Mouse (Mus musculus) urinary bladder, postnatal 36 days (tissue): ENCODE measurements at regions not wholly inside any gene's neighbourhood (a gene's known extent, or its start where the extent isn't known, plus 50 kb on each side); places are given as distances from the start of the nearest gene placed in this dataset.
A peak's percentile ranks its signal among the peaks of the same experiment; 100 is the strongest.
"Not testable (repeated sequence)": the region's sequence is repeated elsewhere in the genome, so short reads cannot be mapped to it uniquely, and the experiment has no call there.

ENCODE experiments used
- DNase-seq, 2 experiments: peaks; one replicate each; pipeline ENCODE4 v3.0.0; 2022; ENCODE audit warnings: low spot score in 2 of 2, mixed read lengths in 1 of 2

DNA sequence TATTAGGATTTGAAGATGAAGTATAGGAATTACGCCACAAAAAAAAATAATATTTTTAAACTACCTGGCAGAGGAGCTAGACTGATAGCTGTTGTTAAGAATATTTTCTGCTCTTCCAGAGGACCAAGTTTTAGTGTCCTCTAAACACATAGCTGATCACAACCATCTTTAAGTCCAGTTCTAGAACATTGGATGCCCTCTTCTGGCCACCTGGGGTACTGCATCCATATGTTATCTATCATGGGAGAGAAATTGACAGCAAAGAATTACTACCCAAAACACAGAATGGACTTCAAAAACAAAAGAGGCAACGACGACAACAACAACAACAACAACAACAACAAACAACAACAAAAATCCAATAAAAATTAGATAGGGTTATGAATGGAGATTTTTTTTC lies 71.0 kb upstream of the Prl4a1 start:
- peak; percentile 23 for DNase-seq

DNA sequence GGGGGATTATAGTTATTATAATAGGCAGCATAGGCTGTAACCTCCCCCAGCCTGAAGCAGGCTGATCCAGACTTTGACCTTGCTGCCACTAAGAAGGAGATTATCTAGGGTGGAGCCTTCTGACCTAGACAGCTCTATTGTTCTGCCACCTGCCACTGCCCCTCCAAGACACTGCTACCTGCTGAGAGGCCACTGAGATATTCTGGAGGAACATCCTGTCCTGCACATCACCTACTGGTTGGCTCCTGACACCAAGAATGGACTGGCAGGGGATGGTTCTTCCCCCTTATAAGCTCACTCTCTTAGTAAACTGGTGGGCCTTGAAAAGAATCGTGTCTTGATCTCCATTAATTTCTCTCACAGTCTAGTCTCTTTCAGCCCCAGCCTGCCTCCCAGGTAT lies 55.6 kb upstream of the Prl4a1 start:
- DNase-seq, result not testable (repeated sequence)

DNA sequence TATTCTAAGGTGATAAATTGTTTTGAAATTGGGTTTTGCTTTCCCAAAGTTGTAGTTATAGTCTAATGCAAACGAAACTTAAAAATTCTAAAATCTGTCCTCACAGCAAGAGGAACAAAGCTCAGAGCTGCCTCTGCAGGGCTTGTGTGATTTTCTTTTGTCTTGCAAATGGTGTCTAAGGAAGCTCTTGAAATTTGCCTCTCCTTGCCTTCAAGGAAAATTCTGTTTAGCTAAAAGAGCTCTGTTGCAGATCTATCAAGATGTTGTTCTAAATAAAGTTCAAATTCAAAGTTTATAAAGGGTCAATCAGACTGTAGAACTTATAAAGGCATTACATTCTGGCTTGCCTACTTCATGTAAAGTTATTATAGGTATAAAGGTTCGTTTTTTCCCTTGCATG lies 53.6 kb upstream of the Prl4a1 start:
- not testable (repeated sequence) for DNase-seq

DNA sequence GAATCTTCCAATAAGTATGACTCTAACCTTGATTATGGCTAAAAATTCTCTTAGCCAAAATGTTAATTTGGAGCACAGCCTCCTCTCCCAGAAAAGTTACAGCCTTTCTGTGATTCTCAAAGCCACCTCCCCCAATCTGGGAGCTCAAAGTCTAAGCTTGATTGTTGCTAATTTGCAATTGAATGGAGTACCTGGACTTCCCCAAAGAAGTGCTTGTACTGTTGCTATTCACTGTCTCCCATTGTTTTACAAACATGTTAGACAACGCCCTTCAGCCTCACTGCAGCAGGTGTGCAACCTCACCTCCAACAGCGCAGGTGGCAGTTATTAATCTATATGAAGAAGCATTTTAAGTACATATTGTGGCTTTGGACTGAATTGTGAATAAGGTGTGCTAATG lies 50.0 kb upstream of the Prl4a1 start:
- not testable (repeated sequence) for DNase-seq
